Mouse (Mus musculus): Measurements from ENCODE around the gene Itpr2. TPM values are rescaled to one million over a fixed set of nuclear protein-coding genes. Genes with fewer than 3 reads are reported as not detected.

Gene Itpr2
- polyA plus RNA-seq, 1 experiment from 2014 or later = 33.6 TPM

GRCm38 (mm10) chr6:146379263-146379662 lies 122.8 kb downstream of the Itpr2 start:
- 82% methylated on average over 8 of the region's 8 CpGs for WGBS (ENCODE audit: insufficient replicate concordance)
- Histone ChIP-seq H3K27me3 (ENCODE audit: control insufficient read depth, insufficient read depth, low read length) (no peaks in the 10 kb centered on the region), H3K36me3 (ENCODE audit: control insufficient read depth, insufficient read depth, low read length) (peaks cover 4% of the 10 kb centered on the region), H3K9ac (ENCODE audit: low read depth, low read length) (no peak overlapping the region), H3K4me2 (no peak overlapping the region), H3K9me3 (replicated peaks; ENCODE audit: control insufficient read depth, low read length) (no peaks in the 10 kb centered on the region), H3K4me1 (ENCODE audit: control insufficient read depth, insufficient read depth, low read length) (no peaks in the 10 kb centered on the region), H3K4me3 (ENCODE audit: low read depth, low read length) (no peak overlapping the region), H3K27ac (ENCODE audit: low read depth, low read length) (no peak overlapping the region)
- no peak for ATAC-seq (replicated peaks; ENCODE audit: insufficient number of reproducible peaks, low FRiP score, low TSS enrichment)

DNA sequence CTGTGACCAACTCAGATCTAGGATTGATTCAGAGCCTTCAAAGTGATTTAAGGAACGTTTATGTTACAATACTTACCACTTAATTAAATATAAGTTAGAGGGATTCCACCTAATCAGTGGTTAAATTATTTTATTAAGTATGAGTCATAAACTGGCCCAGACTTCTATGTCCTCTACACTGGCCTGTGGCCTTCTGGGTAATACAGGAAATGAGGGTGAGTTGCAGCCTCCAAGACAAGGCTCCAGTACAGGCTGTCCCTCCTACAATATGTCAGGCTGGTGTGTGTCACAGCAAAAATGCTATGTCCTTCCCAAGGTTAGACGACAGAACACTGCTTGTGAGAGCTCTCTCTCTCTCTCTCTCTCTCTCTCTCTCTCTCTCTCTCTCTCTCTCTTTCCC lies 130.5 kb downstream of the Itpr2 start:
- H3K27me3 ChIP-seq (ENCODE audit: control insufficient read depth, insufficient read depth, low read length) = no peaks in the 10 kb centered on the region
- ATAC-seq (replicated peaks; ENCODE audit: insufficient number of reproducible peaks, low FRiP score, low TSS enrichment) = no peak
- no peak overlapping the region for H3K9ac ChIP-seq (ENCODE audit: low read depth, low read length)
- no peak overlapping the region for H3K4me2 ChIP-seq
- H3K9me3 ChIP-seq (replicated peaks; ENCODE audit: control insufficient read depth, low read length) = no peaks in the 10 kb centered on the region
- H3K4me3 ChIP-seq (ENCODE audit: low read depth, low read length) = no peak overlapping the region
- no peaks in the 10 kb centered on the region for H3K4me1 ChIP-seq (ENCODE audit: control insufficient read depth, insufficient read depth, low read length)
- 56% methylated on average over 2 of the region's 2 CpGs for WGBS (ENCODE audit: insufficient replicate concordance)
- H3K36me3 ChIP-seq (ENCODE audit: control insufficient read depth, insufficient read depth, low read length) = peaks cover 5% of the 10 kb centered on the region; the same call in 1 of the 2 replicates
- H3K27ac ChIP-seq (ENCODE audit: low read depth, low read length) = no peak overlapping the region

DNA sequence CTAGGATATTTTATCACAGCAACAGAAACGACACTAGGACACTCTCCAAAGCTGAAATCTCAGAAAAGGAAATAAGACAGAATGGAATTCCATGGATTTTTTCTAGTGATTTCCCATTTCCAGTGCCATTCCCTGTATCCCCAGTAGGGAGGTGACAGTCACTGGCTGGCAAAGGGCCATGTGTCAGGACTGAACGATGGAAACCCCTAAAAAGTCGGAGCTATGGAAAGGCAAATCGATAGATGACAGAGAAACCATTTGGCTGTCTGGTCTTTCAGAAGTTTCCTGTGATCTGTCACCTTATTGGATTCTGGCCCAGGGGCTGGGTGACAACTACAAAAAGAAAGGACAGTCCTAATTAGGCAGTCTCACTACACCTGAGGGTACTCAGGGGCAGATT lies 135.8 kb downstream of the Itpr2 start:
- Histone ChIP-seq H3K36me3 (ENCODE audit: control insufficient read depth, insufficient read depth, low read length) (0 out of 2 replicates have a peak, but pooled peaks cover 6% of the 10 kb centered on the region), H3K27ac (ENCODE audit: low read depth, low read length) (no peak overlapping the region), H3K9me3 (replicated peaks; ENCODE audit: control insufficient read depth, low read length) (no peaks in the 10 kb centered on the region), H3K4me3 (ENCODE audit: low read depth, low read length) (no peak overlapping the region), H3K4me1 (ENCODE audit: control insufficient read depth, insufficient read depth, low read length) (no peaks in the 10 kb centered on the region), H3K4me2 (no peak overlapping the region), H3K27me3 (ENCODE audit: control insufficient read depth, insufficient read depth, low read length) (no peaks in the 10 kb centered on the region), H3K9ac (ENCODE audit: low read depth, low read length) (no peak overlapping the region)
- WGBS (ENCODE audit: insufficient replicate concordance) = 77% methylated on average over 4 of the region's 4 CpGs
- no peak for ATAC-seq (replicated peaks; ENCODE audit: insufficient number of reproducible peaks, low FRiP score, low TSS enrichment)

DNA sequence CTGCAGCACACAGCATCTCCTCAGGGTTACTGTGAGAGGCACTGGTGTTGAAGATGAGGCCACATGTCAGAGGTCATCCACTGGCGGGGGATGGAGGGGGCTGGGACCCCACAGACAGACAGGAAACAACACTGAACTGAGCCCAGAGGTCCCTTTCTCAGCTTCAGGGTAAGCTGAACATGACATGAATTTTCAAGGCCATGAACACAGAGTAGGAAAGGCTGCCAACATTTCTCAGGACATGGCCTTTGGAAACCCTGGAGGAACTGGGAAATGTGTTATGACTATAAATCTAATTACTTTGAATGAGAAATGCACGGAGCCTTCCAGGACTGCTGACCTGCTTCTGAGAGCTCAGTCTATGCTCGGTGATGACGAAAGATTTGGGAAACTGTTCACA lies 144.1 kb downstream of the Itpr2 start:
- no peak overlapping the region for H3K27ac ChIP-seq (ENCODE audit: low read depth, low read length)
- 69% methylated on average over 4 of the region's 4 CpGs for WGBS (ENCODE audit: insufficient replicate concordance)
- no peak overlapping the region for H3K9ac ChIP-seq (ENCODE audit: low read depth, low read length)
- peaks cover 4% of the 10 kb centered on the region; the same call in 1 of the 2 replicates for H3K36me3 ChIP-seq (ENCODE audit: control insufficient read depth, insufficient read depth, low read length)
- no peak overlapping the region for H3K4me3 ChIP-seq (ENCODE audit: low read depth, low read length)
- H3K9me3 ChIP-seq (replicated peaks; ENCODE audit: control insufficient read depth, low read length) = no peaks in the 10 kb centered on the region
- no peaks in the 10 kb centered on the region for H3K4me1 ChIP-seq (ENCODE audit: control insufficient read depth, insufficient read depth, low read length)
- ATAC-seq (replicated peaks; ENCODE audit: insufficient number of reproducible peaks, low FRiP score, low TSS enrichment) = no peak
- no peaks in the 10 kb centered on the region for H3K27me3 ChIP-seq (ENCODE audit: control insufficient read depth, insufficient read depth, low read length)
- H3K4me2 ChIP-seq = no peak overlapping the region

GRCm38 (mm10) chr6:146352258-146352805 lies 149.7 kb downstream of the Itpr2 start:
- H3K4me1 ChIP-seq (ENCODE audit: control insufficient read depth, insufficient read depth, low read length) = no peaks in the 10 kb centered on the region
- no peak overlapping the region for H3K9ac ChIP-seq (ENCODE audit: low read depth, low read length)
- H3K27ac ChIP-seq (ENCODE audit: low read depth, low read length) = no peak overlapping the region
- no peaks in the 10 kb centered on the region for H3K9me3 ChIP-seq (replicated peaks; ENCODE audit: control insufficient read depth, low read length)
- H3K27me3 ChIP-seq (ENCODE audit: control insufficient read depth, insufficient read depth, low read length) = no peaks in the 10 kb centered on the region
- 66% methylated on average over 9 of the region's 9 CpGs for WGBS (ENCODE audit: insufficient replicate concordance)
- no peak for ATAC-seq (replicated peaks; ENCODE audit: insufficient number of reproducible peaks, low FRiP score, low TSS enrichment)
- peaks cover 4% of the 10 kb centered on the region for H3K36me3 ChIP-seq (ENCODE audit: control insufficient read depth, insufficient read depth, low read length)
- no peak overlapping the region for H3K4me2 ChIP-seq
- H3K4me3 ChIP-seq (ENCODE audit: low read depth, low read length) = no peak overlapping the region

DNA sequence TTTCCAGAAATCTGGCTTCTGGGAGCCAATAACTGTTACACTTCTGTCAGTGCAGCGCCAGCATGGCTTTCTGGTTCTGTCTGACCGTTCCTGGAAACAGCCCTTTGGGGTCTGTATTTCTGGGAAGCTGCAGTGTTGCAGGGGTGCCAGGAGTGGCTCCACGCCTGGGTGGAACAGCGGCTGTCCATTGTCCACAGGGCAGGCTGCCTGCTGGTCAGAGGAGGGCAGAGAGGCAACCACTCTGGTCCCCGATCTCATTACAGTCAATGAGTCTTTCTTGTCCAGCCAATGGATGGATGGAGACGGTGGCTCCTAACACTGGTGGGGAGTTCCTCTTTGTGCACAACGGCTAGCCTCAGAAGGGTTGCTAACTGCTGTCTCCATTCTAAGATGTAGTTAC lies 150.2 kb downstream of the Itpr2 start:
- 82% methylated on average over 7 of the region's 7 CpGs for WGBS (ENCODE audit: insufficient replicate concordance)
- Histone ChIP-seq H3K9me3 (replicated peaks; ENCODE audit: control insufficient read depth, low read length) (no peaks in the 10 kb centered on the region), H3K36me3 (ENCODE audit: control insufficient read depth, insufficient read depth, low read length) (peaks cover 4% of the 10 kb centered on the region), H3K4me2 (no peak overlapping the region), H3K9ac (ENCODE audit: low read depth, low read length) (no peak overlapping the region), H3K27ac (ENCODE audit: low read depth, low read length) (no peak overlapping the region), H3K4me1 (ENCODE audit: control insufficient read depth, insufficient read depth, low read length) (no peaks in the 10 kb centered on the region), H3K4me3 (ENCODE audit: low read depth, low read length) (no peak overlapping the region), H3K27me3 (ENCODE audit: control insufficient read depth, insufficient read depth, low read length) (no peaks in the 10 kb centered on the region)
- no peak for ATAC-seq (replicated peaks; ENCODE audit: insufficient number of reproducible peaks, low FRiP score, low TSS enrichment)

- Histone ChIP-seq H3K36me3 (ENCODE audit: control insufficient read depth, insufficient read depth, low read length) (peaks cover 4% of the 10 kb centered on the region), H3K9ac (ENCODE audit: low read depth, low read length) (no peak overlapping the region), H3K9me3 (replicated peaks; ENCODE audit: control insufficient read depth, low read length) (no peaks in the 10 kb centered on the region), H3K4me1 (ENCODE audit: control insufficient read depth, insufficient read depth, low read length) (no peaks in the 10 kb centered on the region), H3K4me2 (no peak overlapping the region), H3K27ac (ENCODE audit: low read depth, low read length) (no peak overlapping the region), H3K4me3 (ENCODE audit: low read depth, low read length) (no peak overlapping the region), H3K27me3 (ENCODE audit: control insufficient read depth, insufficient read depth, low read length) (no peaks in the 10 kb centered on the region)
- ATAC-seq (replicated peaks; ENCODE audit: insufficient number of reproducible peaks, low FRiP score, low TSS enrichment) = no peak
- WGBS (ENCODE audit: insufficient replicate concordance) = 59% methylated on average over 4 of the region's 4 CpGs
These were observed 154.5 kb downstream of the Itpr2 start for GRCm38 (mm10) chr6:146347568-146347967.

- Histone ChIP-seq H3K4me2 (no peak overlapping the region), H3K36me3 (ENCODE audit: control insufficient read depth, insufficient read depth, low read length) (peaks cover 4% of the 10 kb centered on the region), H3K27ac (ENCODE audit: low read depth, low read length) (no peak overlapping the region), H3K4me3 (ENCODE audit: low read depth, low read length) (no peak overlapping the region), H3K27me3 (ENCODE audit: control insufficient read depth, insufficient read depth, low read length) (no peaks in the 10 kb centered on the region), H3K9ac (ENCODE audit: low read depth, low read length) (no peak overlapping the region), H3K4me1 (ENCODE audit: control insufficient read depth, insufficient read depth, low read length) (no peaks in the 10 kb centered on the region), H3K9me3 (replicated peaks; ENCODE audit: control insufficient read depth, low read length) (no peaks in the 10 kb centered on the region)
- 89% methylated on average over 8 of the region's 8 CpGs for WGBS (ENCODE audit: insufficient replicate concordance)
- ATAC-seq (replicated peaks; ENCODE audit: insufficient number of reproducible peaks, low FRiP score, low TSS enrichment) = no peak
These were observed 155.4 kb downstream of the Itpr2 start for GRCm38 (mm10) chr6:146346545-146347195.

GRCm38 (mm10) chr6:146344732-146345131 lies 157.3 kb downstream of the Itpr2 start:
- Histone ChIP-seq H3K9me3 (replicated peaks; ENCODE audit: control insufficient read depth, low read length) (no peaks in the 10 kb centered on the region), H3K4me1 (ENCODE audit: control insufficient read depth, insufficient read depth, low read length) (no peaks in the 10 kb centered on the region), H3K27ac (ENCODE audit: low read depth, low read length) (no peak overlapping the region), H3K4me2 (no peak overlapping the region), H3K36me3 (ENCODE audit: control insufficient read depth, insufficient read depth, low read length) (no peaks in the 10 kb centered on the region), H3K27me3 (ENCODE audit: control insufficient read depth, insufficient read depth, low read length) (no peaks in the 10 kb centered on the region), H3K4me3 (ENCODE audit: low read depth, low read length) (no peak overlapping the region), H3K9ac (ENCODE audit: low read depth, low read length) (no peak overlapping the region)
- 89% methylated on average over 3 of the region's 3 CpGs for WGBS (ENCODE audit: insufficient replicate concordance)
- no peak for ATAC-seq (replicated peaks; ENCODE audit: insufficient number of reproducible peaks, low FRiP score, low TSS enrichment)

Data from heart, embryonic 11.5 days (tissue).